Mouse (Mus musculus) stomach, postnatal 0 days (tissue): ENCODE results near the gene Spc24. TPM values are rescaled to one million over a fixed set of nuclear protein-coding genes. Genes with fewer than 3 reads are reported as not detected.
"Not testable (repeated sequence)": the region's sequence is repeated elsewhere in the genome, so short reads cannot be mapped to it uniquely, and the experiment has no call there.

ENCODE experiments used
- ATAC-seq: fragments of 200-750 bp; cut with Nextera tagmentation; 2 replicates; pipeline ENCODE4 v1.8.0; 2017; ENCODE audit not compliant: low FRiP score, low TSS enrichment
- DNase-seq: peaks from one replicate; pipeline ENCODE4 v3.0.0-alpha.2; 2016; ENCODE audit warnings: low spot score
- H3K27ac ChIP-seq: fragments of 300-500 bp; sonication (generic); replicated peaks from 2 replicates; pipeline ENCODE4 v1.5.1; 2014; ENCODE audit warnings: mild to moderate bottlenecking, control low read depth
- H3K27me3 ChIP-seq: fragments of 300-500 bp; sonication (generic); 2 replicates; pipeline ENCODE4 v1.6.1; 2014; ENCODE audit warnings: low read length; ENCODE audit not compliant: control insufficient read depth, insufficient read depth
- H3K36me3 ChIP-seq: fragments of 300-500 bp; sonication (generic); 2 replicates; pipeline ENCODE4 v1.6.1; 2014; ENCODE audit warnings: low read length, mixed read lengths; ENCODE audit not compliant: control insufficient read depth, insufficient read depth
- H3K4me1 ChIP-seq: fragments of 300-500 bp; sonication (generic); replicated peaks from 2 replicates; pipeline ENCODE4 v1.6.1; 2014; ENCODE audit warnings: antibody characterized with exemption; ENCODE audit not compliant: control insufficient read depth, insufficient read depth
- H3K4me2 ChIP-seq: fragments of 300-500 bp; sonication (generic); replicated peaks from 2 replicates; pipeline ENCODE4 v1.6.1; 2014; ENCODE audit warnings: low read depth, mild to moderate bottlenecking, control low read depth, moderate library complexity
- H3K4me3 ChIP-seq: fragments of 300-500 bp; sonication (generic); 2 replicates; pipeline ENCODE4 v1.5.1; 2014; ENCODE audit warnings: low read depth, low read length, control low read depth
- H3K9ac ChIP-seq: fragments of 300-500 bp; sonication (generic); 2 replicates; pipeline ENCODE4 v1.6.1; 2014; ENCODE audit warnings: mild to moderate bottlenecking, low read length, control low read depth, mixed read lengths
- H3K9me3 ChIP-seq: fragments of 300-500 bp; sonication (generic); 2 replicates; pipeline ENCODE4 v1.6.1; 2016; ENCODE audit warnings: low read length; ENCODE audit not compliant: control insufficient read depth
- CTCF ChIP-seq: IDR thresholded peaks from 2 replicates; pipeline ENCODE4 v1.5.1; 2016; ENCODE audit warnings: antibody characterized with exemption, low read depth, mild to moderate bottlenecking, moderate library complexity
- EP300 ChIP-seq: optimal IDR thresholded peaks from 2 replicates; pipeline ENCODE3; 2016; ENCODE audit warnings: antibody characterized with exemption
- WGBS: fragments of 180-500 bp; shearing (Covaris S2); extraction: QIAGEN DNeasy Blood & Tissue Kit; methylation state at CpG from one replicate; pipeline ENCODE4 v1.1.7; 2014; 5-methylcytosine and 5-hydroxymethylcytosine counted together
- polyA plus RNA-seq: library from polyadenylated mRNA; unstranded; fragments of >200 nt; fragmentation: Nextera tagmentation; extraction: Ambion mirVana; gene quantifications from 2 replicates; pipeline ENCODE4 v1.2.1, GENCODE M21; 2015

The Spc24 gene
- polyA plus RNA-seq, 1 experiment from 2014 or later, result 31.2 TPM

DNA sequence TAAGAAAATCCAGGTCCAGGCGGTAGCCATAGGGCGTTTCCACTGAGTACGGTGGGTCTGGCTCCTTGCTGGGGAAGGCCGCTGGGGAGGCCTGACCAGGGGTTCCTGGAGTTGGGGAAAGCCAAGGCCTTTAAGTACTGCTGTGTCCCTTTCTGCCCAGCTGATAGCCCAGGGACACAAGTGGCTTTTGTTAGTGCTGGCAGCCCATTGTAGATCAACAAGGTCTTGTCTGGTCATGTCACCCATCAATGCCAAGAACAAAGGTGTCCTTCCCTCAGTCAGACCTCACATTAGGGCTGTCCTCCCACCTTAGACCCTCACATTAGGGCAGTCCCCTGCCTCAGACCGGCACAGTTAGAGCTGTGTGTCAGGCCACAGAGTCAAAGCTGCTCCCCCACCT lies 35.5 kb upstream of the Spc24 start:
- WGBS, result 72% methylated on average over 5 of the region's 5 CpGs
- Histone ChIP-seq H3K4me3 (no peak overlapping the region), H3K4me2 (no peak overlapping the region; the same call in 1 of the 2 replicates), H3K27ac (no peak overlapping the region), H3K9me3 (no peaks in the 10 kb centered on the region), H3K9ac (no peak overlapping the region), H3K27me3 (no peaks in the 10 kb centered on the region), H3K36me3 (peaks cover 15% of the 10 kb centered on the region), H3K4me1 (0 out of 2 replicates have a peak, but pooled peaks cover 2% of the 10 kb centered on the region)
- no peak for DNase-seq
- no peak for TF ChIP-seq CTCF
- TF ChIP-seq EP300, result no peak
- no peak for ATAC-seq

DNA sequence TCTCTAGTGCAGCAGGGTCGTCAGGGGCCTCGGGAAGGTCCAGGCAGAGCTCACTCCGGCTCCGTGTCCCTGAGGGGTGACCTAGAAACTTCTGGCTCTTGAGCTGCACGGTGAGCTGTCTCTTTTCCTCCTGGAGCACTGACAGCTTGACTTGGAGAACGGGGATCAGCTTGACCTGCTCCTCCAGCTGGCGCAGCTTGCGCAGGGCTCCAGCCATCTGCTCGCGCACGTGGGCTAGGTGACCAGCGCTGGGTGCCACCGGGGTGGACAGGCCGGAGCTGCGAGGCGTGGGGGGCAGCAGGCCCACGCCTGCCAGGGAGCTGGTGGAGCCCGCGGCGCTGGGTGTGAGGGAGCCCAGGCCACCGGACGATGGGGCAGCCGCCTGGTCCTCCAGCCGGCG lies 34.8 kb upstream of the Spc24 start:
- 94% methylated on average over 25 of the region's 25 CpGs for WGBS
- H3K9ac ChIP-seq, result no peak overlapping the region
- H3K27ac ChIP-seq, result no peak overlapping the region
- no peak overlapping the region for H3K4me3 ChIP-seq
- DNase-seq (no peak), ATAC-seq (no peak)
- no peak for TF ChIP-seq EP300
- TF ChIP-seq CTCF, result no peak
- H3K36me3 ChIP-seq, result peaks cover 19% of the 10 kb centered on the region
- H3K4me1 ChIP-seq, result 0 out of 2 replicates have a peak, but pooled peaks cover 2% of the 10 kb centered on the region
- H3K9me3 ChIP-seq, result no peaks in the 10 kb centered on the region
- no peaks in the 10 kb centered on the region for H3K27me3 ChIP-seq
- H3K4me2 ChIP-seq, result no peak overlapping the region

DNA sequence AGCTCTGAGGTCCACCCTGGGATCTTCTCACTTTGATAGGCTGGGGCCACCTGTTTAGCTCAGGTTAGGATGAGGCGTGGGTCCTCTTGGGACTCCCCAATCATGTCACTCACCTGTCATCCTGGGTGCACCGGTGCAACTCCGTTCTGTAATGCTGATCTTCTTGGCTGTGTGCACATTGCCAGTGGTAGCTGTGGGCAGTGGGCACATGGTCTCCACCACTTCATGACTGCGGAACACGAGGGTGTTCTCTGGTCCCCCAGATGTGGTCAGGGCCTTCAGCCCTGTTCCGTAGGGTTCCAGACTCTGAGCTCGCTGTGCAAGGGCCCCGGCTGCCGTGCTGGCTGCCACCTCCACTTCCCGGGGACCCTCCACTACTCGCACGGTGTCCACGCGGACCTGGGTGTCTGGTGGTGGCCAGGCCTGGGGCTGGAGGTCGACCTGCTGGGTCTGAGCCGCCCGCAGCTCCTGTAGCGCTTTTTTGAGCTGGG lies 34.3 kb upstream of the Spc24 start:
- no peak for TF ChIP-seq EP300
- TF ChIP-seq CTCF, result no peak
- no peak for ATAC-seq
- Histone ChIP-seq H3K4me1 (0 out of 2 replicates have a peak, but pooled peaks cover 2% of the 10 kb centered on the region), H3K27me3 (no peaks in the 10 kb centered on the region), H3K4me3 (no peak overlapping the region), H3K36me3 (peaks cover 19% of the 10 kb centered on the region), H3K27ac (no peak overlapping the region), H3K4me2 (no peak overlapping the region), H3K9ac (no peak overlapping the region), H3K9me3 (no peaks in the 10 kb centered on the region)
- DNase-seq, result no peak
- 94% methylated on average over 18 of the region's 18 CpGs for WGBS

DNA sequence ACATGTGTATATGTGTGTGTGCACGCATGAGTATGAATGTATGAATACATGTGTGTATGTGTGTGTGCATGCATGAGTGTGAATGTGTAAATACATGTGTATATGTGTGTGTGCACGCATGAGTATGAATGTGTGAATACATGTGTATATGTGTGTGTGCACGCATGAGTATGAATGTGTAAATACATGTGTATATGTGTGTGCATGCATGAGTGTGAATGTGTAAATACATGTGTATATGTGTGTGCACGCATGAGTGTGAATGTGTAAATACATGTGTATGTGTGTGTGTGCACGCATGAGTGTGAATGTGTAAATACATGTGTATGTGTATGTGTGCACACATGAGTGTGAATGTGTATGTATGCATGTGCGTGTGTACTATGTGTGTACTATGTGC lies 33.4 kb upstream of the Spc24 start:
- not testable (repeated sequence) for DNase-seq, H3K27me3 ChIP-seq, H3K4me2 ChIP-seq, H3K4me3 ChIP-seq, ATAC-seq, H3K9ac ChIP-seq, H3K9me3 ChIP-seq, H3K27ac ChIP-seq, H3K4me1 ChIP-seq
- 94% methylated on average over 6 of the region's 6 CpGs for WGBS
- peaks cover 19% of the 10 kb centered on the region for H3K36me3 ChIP-seq

DNA sequence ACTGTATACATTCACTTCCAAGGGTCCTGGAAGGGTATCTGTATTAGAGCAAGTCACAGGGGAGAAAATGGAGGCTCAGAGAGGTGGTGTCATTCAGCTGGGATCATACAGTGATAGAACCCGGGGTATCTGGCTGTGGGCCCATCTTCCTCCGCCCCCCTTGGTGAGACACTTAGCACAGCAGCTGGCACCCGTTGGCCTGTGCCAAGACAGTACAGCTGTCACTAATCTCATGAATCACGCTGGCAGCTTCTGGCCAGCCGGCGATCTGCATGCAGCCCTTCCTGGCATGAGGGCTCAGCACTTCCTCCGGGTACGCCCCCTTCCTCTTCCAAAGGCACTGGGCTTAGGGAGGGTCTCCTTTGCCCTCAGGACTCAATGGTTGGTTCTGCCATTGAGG lies 32.5 kb upstream of the Spc24 start:
- DNase-seq, result no peak

DNA sequence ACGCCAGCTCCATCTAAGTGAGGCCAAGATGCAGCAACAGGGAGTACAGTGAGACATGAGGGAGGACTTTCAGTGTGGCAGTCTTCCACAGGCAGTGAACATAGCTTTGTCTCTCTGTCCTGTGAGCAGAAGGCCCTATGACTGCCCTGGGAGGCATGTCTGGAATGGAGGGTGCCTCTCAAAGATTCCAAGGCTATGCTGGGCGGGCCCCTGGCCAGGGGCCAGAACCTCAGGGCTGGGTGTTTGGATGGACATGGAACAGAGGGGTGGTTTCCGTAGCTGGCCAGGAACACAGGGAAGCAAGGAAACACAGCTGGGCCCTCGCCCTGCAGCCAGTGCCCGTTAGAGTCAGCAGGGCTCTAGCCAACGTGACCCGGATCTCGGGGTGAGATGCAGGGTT lies 31.8 kb upstream of the Spc24 start:
- Histone ChIP-seq H3K27me3 (no peaks in the 10 kb centered on the region), H3K27ac (0 out of 2 replicates have a peak overlapping the region, but pooled peaks have one; percentile 58), H3K9me3 (no peaks in the 10 kb centered on the region), H3K4me2 (peak overlapping the region; percentile 34), H3K36me3 (peaks cover 19% of the 10 kb centered on the region), H3K9ac (peak overlapping the region; percentile 8; the same call in 1 of the 2 replicates), H3K4me1 (0 out of 2 replicates have a peak, but pooled peaks cover 2% of the 10 kb centered on the region), H3K4me3 (no peak overlapping the region)
- ATAC-seq (peak; percentile 72), DNase-seq (peak; percentile 71)
- TF ChIP-seq CTCF (no peak), EP300 (no peak)
- 44% methylated on average over 8 of the region's 8 CpGs for WGBS

More for the DNA sequence above, 32.5 kb upstream of the Spc24 start:
- Histone ChIP-seq H3K9me3 (no peaks in the 10 kb centered on the region), H3K27me3 (no peaks in the 10 kb centered on the region), H3K27ac (0 out of 2 replicates have a peak overlapping the region, but pooled peaks have one; percentile 0), H3K4me3 (no peak overlapping the region; the same call in 1 of the 2 replicates), H3K4me1 (0 out of 2 replicates have a peak, but pooled peaks cover 2% of the 10 kb centered on the region), H3K9ac (peak overlapping the region; percentile 31; the same call in 1 of the 2 replicates), H3K36me3 (peaks cover 19% of the 10 kb centered on the region), H3K4me2 (peak overlapping the region; percentile 34; the same call in 1 of the 2 replicates)
- no peak for ATAC-seq
- WGBS, result 24% methylated on average over 7 of the region's 8 CpGs
- TF ChIP-seq CTCF (no peak), EP300 (no peak)
